Mouse (Mus musculus): ENCODE measurements around the gene C1qtnf4. TPM values are rescaled to one million over a fixed set of nuclear protein-coding genes. Genes with fewer than 3 reads are reported as not detected.
"Not testable (repeated sequence)": the region's sequence is repeated elsewhere in the genome, so short reads cannot be mapped to it uniquely, and the experiment has no call there.

Gene C1qtnf4
- polyA plus RNA-seq, 1 experiment from 2014 or later, result 2.9 TPM

DNA sequence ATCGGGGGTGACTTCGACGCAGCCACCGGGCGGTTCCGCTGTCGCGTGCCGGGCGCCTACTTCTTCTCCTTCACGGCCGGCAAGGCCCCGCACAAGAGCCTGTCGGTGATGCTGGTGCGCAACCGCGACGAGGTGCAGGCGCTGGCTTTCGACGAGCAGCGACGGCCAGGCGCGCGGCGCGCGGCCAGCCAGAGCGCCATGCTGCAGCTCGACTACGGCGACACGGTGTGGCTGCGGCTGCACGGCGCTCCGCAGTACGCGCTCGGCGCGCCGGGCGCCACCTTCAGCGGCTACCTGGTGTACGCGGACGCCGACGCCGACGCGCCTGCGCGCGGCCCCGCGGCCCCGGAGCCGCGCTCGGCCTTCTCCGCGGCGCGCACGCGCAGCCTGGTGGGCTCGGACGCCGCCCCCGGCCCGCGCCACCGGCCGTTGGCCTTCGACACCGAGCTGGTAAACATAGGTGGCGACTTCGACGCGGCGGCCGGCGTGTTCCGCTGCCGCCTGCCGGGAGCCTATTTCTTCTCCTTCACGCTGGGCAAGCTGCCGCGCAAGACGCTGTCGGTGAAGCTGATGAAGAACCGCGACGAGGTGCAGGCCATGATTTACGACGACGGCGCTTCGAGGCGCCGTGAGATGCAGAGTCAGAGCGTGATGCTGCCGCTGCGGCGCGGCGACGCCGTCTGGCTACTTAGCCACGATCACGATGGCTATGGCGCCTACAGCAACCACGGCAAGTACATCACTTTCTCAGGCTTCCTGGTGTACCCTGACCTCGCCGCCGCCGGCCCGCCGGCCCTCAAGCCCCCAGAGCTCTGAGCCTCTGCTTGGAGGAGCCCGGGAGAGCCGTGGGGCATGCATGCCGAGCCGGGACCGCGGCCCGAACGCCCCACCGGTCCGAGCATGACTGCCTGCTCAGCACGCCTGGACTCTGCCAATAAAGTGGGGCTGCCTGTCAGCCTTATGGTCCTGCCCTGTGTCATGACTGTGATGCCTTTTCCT, 4.2 kb downstream of the C1qtnf4 start:
- peaks cover 29% of the 10 kb centered on the region for H3K4me1 ChIP-seq (ENCODE audit: insufficient read depth)
- H3K27ac ChIP-seq (ENCODE audit: low read depth), result no peak overlapping the region; the same call in 1 of the 2 replicates

DNA sequence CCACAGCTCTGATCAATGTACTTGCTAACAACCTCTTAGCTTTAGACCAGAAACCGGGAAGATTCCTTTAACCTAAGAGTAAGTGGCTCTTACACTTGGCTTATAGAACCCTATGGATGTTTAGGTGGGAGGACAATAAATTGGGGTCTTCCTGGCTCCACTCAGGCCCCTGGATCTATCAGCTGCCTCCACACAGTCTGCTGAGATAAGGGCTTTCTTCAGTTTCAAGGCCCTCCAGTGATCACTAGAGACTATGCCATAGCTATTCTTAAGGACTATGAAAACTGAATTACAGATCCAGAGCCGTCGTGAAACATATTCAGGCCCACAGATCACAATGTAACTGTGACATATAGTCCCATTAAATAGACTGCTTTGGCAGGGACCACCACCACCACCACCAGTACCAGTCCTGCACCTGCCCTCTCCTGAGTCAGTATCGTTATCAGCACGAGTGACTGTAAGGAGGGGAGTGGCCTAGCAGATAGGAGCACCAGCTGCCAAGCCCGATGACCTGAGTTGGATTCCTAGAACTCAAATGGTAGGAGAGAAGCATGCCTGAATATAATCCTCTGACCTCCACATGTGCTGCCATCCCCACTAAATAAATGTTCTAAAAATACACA, 8.1 kb downstream of the C1qtnf4 start:
- WGBS (ENCODE audit: insufficient replicate concordance), result 61% methylated on average over 6 of the region's 6 CpGs
- peak; percentile 51 for DNase-seq
- Histone ChIP-seq H3K9ac (replicated peaks) (no peak overlapping the region), H3K36me3 (replicated peaks; ENCODE audit: insufficient read depth, low read length) (peaks cover 34% of the 10 kb centered on the region), H3K4me1 (ENCODE audit: insufficient read depth) (peaks cover 22% of the 10 kb centered on the region), H3K27me3 (ENCODE audit: insufficient read depth, low read length) (peaks cover 14% of the 10 kb centered on the region), H3K4me3 (ENCODE audit: low read depth, low read length) (no peak overlapping the region), H3K27ac (ENCODE audit: low read depth) (peak overlapping the region; percentile 72), H3K9me3 (ENCODE audit: low read length) (no peaks in the 10 kb centered on the region), H3K4me2 (ENCODE audit: low read depth, low read length) (peak overlapping the region; percentile 53)
- TF ChIP-seq CTCF (IDR thresholded peaks at IDR 0.05; ENCODE audit: low read depth), result no peak
- peak; percentile 80 for TF ChIP-seq EP300 (IDR thresholded peaks at IDR 0.05; ENCODE audit: low read depth)
- ATAC-seq, result peak; percentile 76

More for the DNA sequence above, 4.2 kb downstream of the C1qtnf4 start:
- H3K9me3 ChIP-seq (ENCODE audit: low read length), result no peaks in the 10 kb centered on the region
- DNase-seq (peak; percentile 65), ATAC-seq (peak; percentile 78)
- H3K36me3 ChIP-seq (replicated peaks; ENCODE audit: insufficient read depth, low read length), result peaks cover 2% of the 10 kb centered on the region; the same call in 1 of the 2 replicates
- no peak for TF ChIP-seq CTCF (IDR thresholded peaks at IDR 0.05; ENCODE audit: low read depth)
- no peak for TF ChIP-seq EP300 (IDR thresholded peaks at IDR 0.05; ENCODE audit: low read depth)
- H3K4me2 ChIP-seq (ENCODE audit: low read depth, low read length), result peak overlapping the region; percentile 82
- peaks cover 53% of the 10 kb centered on the region for H3K27me3 ChIP-seq (ENCODE audit: insufficient read depth, low read length)
- H3K4me3 ChIP-seq (ENCODE audit: low read depth, low read length), result peak overlapping the region; percentile 60
- WGBS (ENCODE audit: insufficient replicate concordance), result 4% methylated on average over 114 of the region's 133 CpGs
- H3K9ac ChIP-seq (replicated peaks), result peak overlapping the region; percentile 47

DNA sequence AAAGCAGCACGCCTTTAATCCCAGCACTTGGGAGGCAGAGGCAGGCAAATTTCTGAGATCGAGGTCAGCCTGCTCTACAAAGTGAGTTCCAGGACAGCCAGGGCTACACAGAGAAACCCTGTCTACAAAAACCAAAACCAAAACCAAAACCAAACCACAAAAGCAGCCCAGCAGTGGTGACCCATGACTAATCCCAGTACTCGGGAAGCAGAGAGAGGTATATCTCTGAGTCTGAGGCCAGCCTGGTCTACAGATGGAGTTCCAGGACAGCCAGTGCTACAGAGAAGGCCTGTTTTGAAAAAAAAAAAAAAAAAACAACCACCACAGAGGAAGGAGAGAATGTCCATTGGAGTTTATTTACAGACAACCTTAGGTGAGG, 8.6 kb downstream of the C1qtnf4 start:
- not testable (repeated sequence) for ATAC-seq; H3K27me3 ChIP-seq (ENCODE audit: insufficient read depth, low read length); DNase-seq; H3K4me3 ChIP-seq (ENCODE audit: low read depth, low read length); H3K9ac ChIP-seq (replicated peaks); H3K9me3 ChIP-seq (ENCODE audit: low read length)
- H3K27ac ChIP-seq (ENCODE audit: low read depth), result peak overlapping the region; percentile 72
- peaks cover 34% of the 10 kb centered on the region for H3K36me3 ChIP-seq (replicated peaks; ENCODE audit: insufficient read depth, low read length)
- H3K4me1 ChIP-seq (ENCODE audit: insufficient read depth), result peaks cover 19% of the 10 kb centered on the region
- H3K4me2 ChIP-seq (ENCODE audit: low read depth, low read length), result peak overlapping the region; percentile 53
- 51% methylated on average over 3 of the region's 3 CpGs for WGBS (ENCODE audit: insufficient replicate concordance)

DNA sequence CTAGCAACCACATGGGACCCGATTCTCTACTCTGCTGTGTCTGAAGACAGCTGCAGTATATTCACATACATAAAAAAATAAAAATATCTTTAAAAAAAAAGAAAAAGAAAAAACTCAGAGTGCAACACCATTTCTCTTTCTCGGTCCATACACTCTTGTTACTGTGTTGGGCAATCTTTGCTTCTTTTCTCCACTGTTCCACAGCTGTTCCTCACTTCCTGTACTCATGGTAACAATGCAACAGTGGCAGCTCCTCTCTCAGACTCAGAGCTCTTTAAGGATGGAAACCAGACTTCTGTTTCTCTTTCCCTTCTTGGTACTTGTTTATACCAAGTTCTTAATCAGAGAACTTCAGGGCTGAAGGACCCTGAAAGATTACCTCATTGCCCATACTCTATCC, 17.7 kb downstream of the C1qtnf4 start:
- DNase-seq, result no peak
- no peak for TF ChIP-seq CTCF (IDR thresholded peaks at IDR 0.05; ENCODE audit: low read depth)
- TF ChIP-seq EP300 (IDR thresholded peaks at IDR 0.05; ENCODE audit: low read depth), result no peak
- peak overlapping the region; percentile 84 for H3K4me2 ChIP-seq (ENCODE audit: low read depth, low read length)
- 41% methylated on average over 2 of the region's 2 CpGs for WGBS (ENCODE audit: insufficient replicate concordance)
- peak overlapping the region; percentile 92 for H3K4me3 ChIP-seq (ENCODE audit: low read depth, low read length)
- peaks cover 24% of the 10 kb centered on the region for H3K4me1 ChIP-seq (ENCODE audit: insufficient read depth)
- no peak for ATAC-seq
- H3K36me3 ChIP-seq (replicated peaks; ENCODE audit: insufficient read depth, low read length), result peaks cover 40% of the 10 kb centered on the region
- no peaks in the 10 kb centered on the region for H3K9me3 ChIP-seq (ENCODE audit: low read length)
- H3K27me3 ChIP-seq (ENCODE audit: insufficient read depth, low read length), result no peaks in the 10 kb centered on the region
- 0 out of 2 replicates have a peak overlapping the region, but pooled peaks have one; percentile 97 for H3K27ac ChIP-seq (ENCODE audit: low read depth)
- peak overlapping the region; percentile 98 for H3K9ac ChIP-seq (replicated peaks)

DNA sequence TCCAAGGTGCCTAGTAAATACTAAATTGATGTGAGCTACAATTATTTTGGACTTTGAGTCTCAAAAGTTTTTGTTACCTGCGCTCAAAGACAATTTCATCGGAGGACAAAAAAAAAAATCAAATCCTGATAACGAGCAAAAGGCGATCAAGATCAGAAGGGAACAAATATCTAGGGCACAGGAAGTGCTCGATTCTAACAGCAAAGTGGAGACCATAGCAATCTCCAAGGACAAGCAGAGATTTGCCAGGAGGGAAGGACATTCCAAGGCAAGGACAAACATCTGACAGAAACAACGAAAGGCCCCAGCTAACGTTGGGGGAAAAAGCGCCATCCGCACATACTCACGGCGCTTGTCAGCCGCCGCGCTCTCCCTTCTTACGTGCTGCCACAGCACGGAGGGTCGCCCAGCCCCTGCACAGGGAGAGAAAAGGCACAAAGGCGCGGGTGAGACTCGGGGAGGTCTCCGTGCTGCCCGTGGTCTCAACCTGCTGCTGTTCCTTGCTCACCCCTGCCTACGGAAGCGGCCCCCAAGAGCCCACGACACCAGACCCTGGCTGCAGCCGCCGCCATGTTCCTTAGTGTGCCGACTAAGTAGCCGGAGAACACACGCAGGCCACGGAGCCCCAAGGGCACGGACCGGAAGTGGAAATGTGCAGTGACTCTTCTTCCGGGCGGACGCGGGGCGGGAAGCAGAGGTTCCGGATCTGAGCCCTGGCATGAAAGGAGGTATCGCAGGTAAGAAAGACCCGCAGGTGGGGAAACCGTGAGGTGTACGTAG, 18.6 kb downstream of the C1qtnf4 start, which contains the start of the genes Kbtbd4 and Ndufs3:
Kbtbd4 (plus strand) TSS at position 665 of the 780 bp plus-strand sequence.
Ndufs3 (minus strand) TSS at position 752 of the 780 bp plus-strand sequence.
- Histone ChIP-seq H3K27ac (ENCODE audit: low read depth) (peak within 1 kb of the TSS; percentile 97), H3K27me3 (ENCODE audit: insufficient read depth, low read length) (no peaks in the 10 kb centered on the region), H3K9ac (replicated peaks) (peak within 1 kb of the TSS; percentile 98), H3K9me3 (ENCODE audit: low read length) (no peaks in the 10 kb centered on the region), H3K4me2 (ENCODE audit: low read depth, low read length) (peak within 1 kb of the TSS; percentile 84), H3K36me3 (replicated peaks; ENCODE audit: insufficient read depth, low read length) (peaks cover 44% of the 10 kb centered on the region), H3K4me3 (ENCODE audit: low read depth, low read length) (peak within 1 kb of the TSS; percentile 92), H3K4me1 (ENCODE audit: insufficient read depth) (peaks cover 24% of the 10 kb centered on the region)
- peak; percentile 93 for DNase-seq
- peak; percentile 96 for ATAC-seq
- TF ChIP-seq CTCF (IDR thresholded peaks at IDR 0.05; ENCODE audit: low read depth) (no peak; the same call in 1 of the 2 replicates), EP300 (IDR thresholded peaks at IDR 0.05; ENCODE audit: low read depth) (peak; percentile 43; the same call in 1 of the 2 replicates)
- WGBS (ENCODE audit: insufficient replicate concordance), result under 1% methylated on average over 43 of the region's 43 CpGs

Data from liver, postnatal 0 days (tissue).